Mouse (Mus musculus) lung, postnatal 4 days (tissue): ENCODE measurements around the gene Rapgef4.

Experiments used
- DNase-seq, 2 experiments: peaks; one replicate each; pipeline ENCODE4 v3.0.0; 2021

Gene Rapgef4

GRCm38 (mm10) chr2:71980771-71981342 lies at the start of gene Rapgef4:
Rapgef4 (plus strand) TSS chr2:71981240.
- DNase-seq, result peak in 1 of 2 experiments; percentile 40

- no peak for DNase-seq
Measured at GRCm38 (mm10) chr2:71934046-71934445, 47.0 kb upstream of the Rapgef4 start.

GRCm38 (mm10) chr2:71936711-71937110 lies 44.3 kb upstream of the Rapgef4 start:
- no peak for DNase-seq

- DNase-seq, result no peak
Measured at GRCm38 (mm10) chr2:71937649-71938308, 43.3 kb upstream of the Rapgef4 start.

GRCm38 (mm10) chr2:71938716-71939393 lies 42.2 kb upstream of the Rapgef4 start:
- no peak for DNase-seq

GRCm38 (mm10) chr2:71941005-71941720 lies 39.9 kb upstream of the Rapgef4 start:
- no peak for DNase-seq

- DNase-seq, result no peak
Measured at GRCm38 (mm10) chr2:71941721-71942087, 39.3 kb upstream of the Rapgef4 start.

- DNase-seq, result no peak
Measured at GRCm38 (mm10) chr2:71951212-71951611, 29.8 kb upstream of the Rapgef4 start.

- DNase-seq, result peak; percentile 37 to 63
Measured at GRCm38 (mm10) chr2:71955637-71956036, 25.4 kb upstream of the Rapgef4 start.

- DNase-seq, result peak in 1 of 2 experiments; percentile 22
Measured at GRCm38 (mm10) chr2:71956463-71956862, 24.6 kb upstream of the Rapgef4 start.

GRCm38 (mm10) chr2:71957951-71958350 lies 23.1 kb upstream of the Rapgef4 start:
- DNase-seq, result no peak

GRCm38 (mm10) chr2:71958393-71958792 lies 22.6 kb upstream of the Rapgef4 start:
- DNase-seq, result peak; percentile 21 to 46

GRCm38 (mm10) chr2:71964216-71964615 lies 16.8 kb upstream of the Rapgef4 start:
- DNase-seq, result no peak

GRCm38 (mm10) chr2:71965476-71965875 lies 15.6 kb upstream of the Rapgef4 start:
- peak in 1 of 2 experiments; percentile 27 for DNase-seq

- no peak for DNase-seq
Measured at GRCm38 (mm10) chr2:71966737-71967136, 14.3 kb upstream of the Rapgef4 start.

GRCm38 (mm10) chr2:71967855-71968254 lies 13.2 kb upstream of the Rapgef4 start:
- DNase-seq, result no peak

- DNase-seq, result no peak
Measured at GRCm38 (mm10) chr2:71973646-71974045, 7.4 kb upstream of the Rapgef4 start.

GRCm38 (mm10) chr2:71974143-71974846 lies 6.7 kb upstream of the Rapgef4 start:
- DNase-seq, result no peak

GRCm38 (mm10) chr2:71979981-71980380 lies 1.1 kb upstream of the Rapgef4 start:
- no peak for DNase-seq

GRCm38 (mm10) chr2:71981343-71981851 lies 357 bp downstream of the Rapgef4 start:
- DNase-seq, result no peak

- DNase-seq, result no peak
Measured at GRCm38 (mm10) chr2:71981896-71982295, 856 bp downstream of the Rapgef4 start.

- DNase-seq, result no peak
Measured at GRCm38 (mm10) chr2:71982868-71983597, 2.0 kb downstream of the Rapgef4 start.
